Mouse (Mus musculus) megakaryocyte-erythroid progenitor cell, adult 5-6 weeks (primary cell): Measurements from ENCODE around the gene Heatr6. TPM values are rescaled to one million over a fixed set of nuclear protein-coding genes. Genes with fewer than 3 reads are reported as not detected.

ENCODE experiments used
- ATAC-seq: replicated peaks from 2 replicates; pipeline ENCODE4 v1.8.0; 2016; ENCODE audit warnings: mild to moderate bottlenecking, inconsistent platforms; ENCODE audit not compliant: severe bottlenecking, poor library complexity, low FRiP score, low TSS enrichment
- total RNA-seq, 2 experiments: library from RNA; stranded (forward) in 1 of 2; stranded (reverse) in 1 of 2; fragments of 200-1000, 215-1000 nt in 1 of 2; fragments of >200 nt in 1 of 2; fragmentation: Nextera tagmentation in 1 of 2; gene quantifications; 2 replicates each; pipeline ENCODE4 v1.2.3; 2014 to 2017

Heatr6 gene
- total RNA-seq (2014; fragmentation: Nextera tagmentation) (21.9 and 38.9 TPM in 2 replicates), total RNA-seq (2017) (10.2 and 20.6 TPM in 2 replicates)

- peak; percentile 99 for ATAC-seq
Observed at GRCm38 (mm10) chr11:83753581-83754181, at the start of gene Heatr6. TSS of gene Heatr6 (plus strand) at chr11:83753696.

- ATAC-seq, result no peak
Observed at GRCm38 (mm10) chr11:83703705-83704104, 49.8 kb upstream of the Heatr6 start, which contains the start of gene Wfdc17. TSS of gene Wfdc17 (plus strand) at chr11:83703991.

GRCm38 (mm10) chr11:83708715-83709114, 44.8 kb upstream of the Heatr6 start, which contains the start of gene Wfdc18:
TSS of gene Wfdc18 (plus strand) at chr11:83709015.
- ATAC-seq, result no peak

- no peak for ATAC-seq
Observed at GRCm38 (mm10) chr11:83709683-83710082, 43.8 kb upstream of the Heatr6 start.

- ATAC-seq, result no peak
Observed at GRCm38 (mm10) chr11:83712671-83713070, 40.8 kb upstream of the Heatr6 start.

GRCm38 (mm10) chr11:83713925-83714324, 39.6 kb upstream of the Heatr6 start:
- no peak for ATAC-seq

GRCm38 (mm10) chr11:83717042-83717665, 36.3 kb upstream of the Heatr6 start:
- no peak for ATAC-seq

GRCm38 (mm10) chr11:83720766-83721165, 32.7 kb upstream of the Heatr6 start:
- no peak for ATAC-seq

- no peak for ATAC-seq
Observed at GRCm38 (mm10) chr11:83728757-83729432, 24.6 kb upstream of the Heatr6 start.

- no peak for ATAC-seq
Observed at GRCm38 (mm10) chr11:83731116-83731515, 22.4 kb upstream of the Heatr6 start.

- ATAC-seq, result no peak
Observed at GRCm38 (mm10) chr11:83733071-83733640, 20.3 kb upstream of the Heatr6 start.

- ATAC-seq, result no peak
Observed at GRCm38 (mm10) chr11:83734215-83734614, 19.3 kb upstream of the Heatr6 start.

GRCm38 (mm10) chr11:83735881-83736280, 17.6 kb upstream of the Heatr6 start:
- ATAC-seq, result no peak

GRCm38 (mm10) chr11:83737109-83737558, 16.4 kb upstream of the Heatr6 start:
- no peak for ATAC-seq

- ATAC-seq, result peak; percentile 78; the same call in 1 of the 2 replicates
Observed at GRCm38 (mm10) chr11:83739241-83739640, 14.3 kb upstream of the Heatr6 start.

- no peak for ATAC-seq
Observed at GRCm38 (mm10) chr11:83740443-83740991, 13.0 kb upstream of the Heatr6 start.

GRCm38 (mm10) chr11:83741841-83742240, 11.7 kb upstream of the Heatr6 start:
- no peak for ATAC-seq

GRCm38 (mm10) chr11:83742731-83743355, 10.7 kb upstream of the Heatr6 start:
- ATAC-seq, result no peak

GRCm38 (mm10) chr11:83743525-83743924, 10.0 kb upstream of the Heatr6 start:
- ATAC-seq, result no peak
